19 mouse cellular contexts compared by ENCODE assay signal in the genomic region with DNA sequence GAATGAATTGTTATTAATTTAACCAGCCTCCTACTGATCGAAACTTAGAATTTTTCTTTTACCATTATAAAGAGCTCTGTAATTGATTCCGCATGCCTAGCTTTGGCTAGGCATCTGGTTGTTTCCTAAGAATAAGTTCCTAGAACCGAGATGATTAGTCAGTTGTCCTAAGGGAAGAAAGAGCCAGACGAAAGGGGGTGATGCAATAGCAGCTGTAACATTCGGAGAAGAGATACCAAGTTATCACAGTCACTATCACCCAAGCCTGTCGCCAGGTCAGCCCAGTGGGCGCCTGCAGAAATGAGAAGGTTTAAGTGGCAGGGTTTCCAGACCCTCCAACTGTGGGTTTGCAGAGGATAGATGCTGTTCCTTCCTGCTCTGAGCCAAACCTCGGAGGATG.
DNase-seq lines count a peak whose midpoint lies in the region; ATAC-seq and TF ChIP-seq lines count a peak whose summit lies in the region.
"Had no signal": no experiment of that assay in that cellular context is flagged by ENCODE, and none has a peak within 500 bp of the region (broad histone marks: within the 10 kb centered on the region; RNA-seq: fewer than 3 reads in every experiment).

No protein-coding gene starts in this region.

- no peak overlapping the region for H3K4me3 ChIP-seq in heart, embryonic 10.5 days
- H3K4me3 ChIP-seq in embryonic facial prominence, embryonic 12.5 days, result no peak overlapping the region
- no peak overlapping the region for H3K4me3 ChIP-seq in limb, embryonic 14.5 days (replicated peaks; ENCODE audit: low read length)
- H3K4me3 ChIP-seq in hindbrain, postnatal 0 days (ENCODE audit: low read length), result no peak overlapping the region
- H3K4me3 ChIP-seq: megakaryocyte, embryonic 14.5 days; neural tube, embryonic 15.5 days had no signal

- no peak for TF ChIP-seq CTCF in hindbrain, postnatal 0 days (IDR thresholded peaks at IDR 0.05; ENCODE audit: low read depth)

- peak; percentile 33 for DNase-seq in adrenal gland, adult 2 months
- no peak for DNase-seq in adrenal gland, postnatal 14 days
- DNase-seq in heart, adult 8-10 months (ENCODE audit: low spot score), result peak; percentile 27
- no peak for DNase-seq in heart, embryonic 10.5 days (ENCODE audit: low spot score)
- DNase-seq in limb, embryonic 14.5 days (ENCODE audit: low spot score), result peak; percentile 69
- no peak for DNase-seq in hindbrain, postnatal 0 days (ENCODE audit: low spot score)
- no peak for DNase-seq in kidney, adult 11 months
- DNase-seq: cerebellum, postnatal 10 days; kidney, postnatal 10 days; left cerebral cortex, postnatal 4 days; lung, embryonic 14.5 days; right cerebral cortex, adult 18-20 months; thymus, postnatal 36 days had no signal

- no peaks in the 10 kb centered on the region for H3K9me3 ChIP-seq in heart, embryonic 10.5 days
- H3K9me3 ChIP-seq in embryonic facial prominence, embryonic 12.5 days, result no peaks in the 10 kb centered on the region
- peaks cover 3% of the 10 kb centered on the region; the same call in 1 of the 2 replicates for H3K9me3 ChIP-seq in limb, embryonic 14.5 days (ENCODE audit: control insufficient read depth, low read length)
- H3K9me3 ChIP-seq in hindbrain, postnatal 0 days (ENCODE audit: low read length), result 0 out of 2 replicates have a peak, but pooled peaks cover 2% of the 10 kb centered on the region
- H3K9me3 ChIP-seq: G1E; neural tube, embryonic 15.5 days had no signal

- ATAC-seq in embryonic facial prominence, embryonic 12.5 days (ENCODE audit: insufficient number of reproducible peaks, insufficient read depth, low FRiP score, low TSS enrichment), result no peak
- no peak for ATAC-seq in limb, embryonic 14.5 days (ENCODE audit: low FRiP score, low read depth)
- no peak for ATAC-seq in hindbrain, postnatal 0 days
- ATAC-seq: forebrain, embryonic 16.5 days had no signal

- no peak overlapping the region for H3K9ac ChIP-seq in embryonic facial prominence, embryonic 12.5 days
- no peak overlapping the region for H3K9ac ChIP-seq in limb, embryonic 14.5 days (ENCODE audit: low read depth, low read length, severe bottlenecking)
- no peak overlapping the region for H3K9ac ChIP-seq in hindbrain, postnatal 0 days (replicated peaks; ENCODE audit: low read length)
- H3K9ac ChIP-seq: lung, embryonic 14.5 days; neural tube, embryonic 15.5 days had no signal

- TF ChIP-seq POLR2A in limb, embryonic 14.5 days (IDR thresholded peaks at IDR 0.05; ENCODE audit: borderline replicate concordance, extremely low read depth, insufficient read depth, insufficient read length), result no peak

- no peak overlapping the region for H3K4me2 ChIP-seq in embryonic facial prominence, embryonic 12.5 days (replicated peaks)
- no peak overlapping the region for H3K4me2 ChIP-seq in limb, embryonic 14.5 days (replicated peaks; ENCODE audit: low read depth, low read length, severe bottlenecking)
- no peak overlapping the region for H3K4me2 ChIP-seq in hindbrain, postnatal 0 days (ENCODE audit: low read depth, low read length)
- H3K4me2 ChIP-seq: lung, embryonic 14.5 days; neural tube, embryonic 15.5 days had no signal

- H3K4me1 ChIP-seq in heart, embryonic 10.5 days, result peaks cover 18% of the 10 kb centered on the region
- H3K4me1 ChIP-seq in embryonic facial prominence, embryonic 12.5 days, result peaks cover 21% of the 10 kb centered on the region
- peaks cover 23% of the 10 kb centered on the region for H3K4me1 ChIP-seq in limb, embryonic 14.5 days (ENCODE audit: control insufficient read depth, insufficient read depth, low read length)
- no peaks in the 10 kb centered on the region for H3K4me1 ChIP-seq in hindbrain, postnatal 0 days (ENCODE audit: insufficient read depth, low read length)
- H3K4me1 ChIP-seq: megakaryocyte, embryonic 14.5 days had no signal

- H3K27ac ChIP-seq in heart, embryonic 10.5 days, result no peak overlapping the region
- 0 out of 2 replicates have a peak overlapping the region, but pooled peaks have one; percentile 19 for H3K27ac ChIP-seq in embryonic facial prominence, embryonic 12.5 days
- no peak overlapping the region for H3K27ac ChIP-seq in limb, embryonic 14.5 days (replicated peaks; ENCODE audit: low read depth, low read length)
- H3K27ac ChIP-seq in hindbrain, postnatal 0 days, result no peak overlapping the region
- H3K27ac ChIP-seq: neural tube, embryonic 15.5 days; stomach, postnatal 0 days had no signal

- 43% methylated on average over 8 of the region's 8 CpGs for WGBS in heart, embryonic 10.5 days
- WGBS in embryonic facial prominence, embryonic 12.5 days, result 53% methylated on average over 8 of the region's 8 CpGs
- WGBS in limb, embryonic 14.5 days, result 47% methylated on average over 8 of the region's 8 CpGs
- 64% methylated on average over 8 of the region's 8 CpGs for WGBS in hindbrain, postnatal 0 days

- peaks cover 2% of the 10 kb centered on the region; the same call in 1 of the 2 replicates for H3K36me3 ChIP-seq in heart, embryonic 10.5 days
- H3K36me3 ChIP-seq in embryonic facial prominence, embryonic 12.5 days, result no peaks in the 10 kb centered on the region
- H3K36me3 ChIP-seq in limb, embryonic 14.5 days (ENCODE audit: control insufficient read depth, insufficient read depth, low read length), result no peaks in the 10 kb centered on the region
- H3K36me3 ChIP-seq in hindbrain, postnatal 0 days (ENCODE audit: insufficient read depth, low read length), result no peaks in the 10 kb centered on the region
- H3K36me3 ChIP-seq: G1E; neural tube, embryonic 15.5 days had no signal

- no peaks in the 10 kb centered on the region for H3K27me3 ChIP-seq in heart, embryonic 10.5 days (ENCODE audit: insufficient read depth, poor library complexity, severe bottlenecking)
- no peaks in the 10 kb centered on the region for H3K27me3 ChIP-seq in embryonic facial prominence, embryonic 12.5 days
- no peaks in the 10 kb centered on the region for H3K27me3 ChIP-seq in limb, embryonic 14.5 days (ENCODE audit: control insufficient read depth, insufficient read depth, low read length)
- H3K27me3 ChIP-seq in hindbrain, postnatal 0 days (ENCODE audit: insufficient read depth, low read length), result no peaks in the 10 kb centered on the region
- H3K27me3 ChIP-seq: neural tube, embryonic 15.5 days had no signal

Comparison
In these comparisons a context has a peak if more than half of its experiments do, and no peak if none do; other contexts are left out.
1. DNase-seq: peak in adrenal gland, adult 2 months (single experiment), heart, adult 8-10 months (single experiment) and limb, embryonic 14.5 days (single experiment); none in adrenal gland, postnatal 14 days (single experiment), heart, embryonic 10.5 days (single experiment), hindbrain, postnatal 0 days (single experiment) and kidney, adult 11 months (single experiment).